In the genomic region with DNA sequence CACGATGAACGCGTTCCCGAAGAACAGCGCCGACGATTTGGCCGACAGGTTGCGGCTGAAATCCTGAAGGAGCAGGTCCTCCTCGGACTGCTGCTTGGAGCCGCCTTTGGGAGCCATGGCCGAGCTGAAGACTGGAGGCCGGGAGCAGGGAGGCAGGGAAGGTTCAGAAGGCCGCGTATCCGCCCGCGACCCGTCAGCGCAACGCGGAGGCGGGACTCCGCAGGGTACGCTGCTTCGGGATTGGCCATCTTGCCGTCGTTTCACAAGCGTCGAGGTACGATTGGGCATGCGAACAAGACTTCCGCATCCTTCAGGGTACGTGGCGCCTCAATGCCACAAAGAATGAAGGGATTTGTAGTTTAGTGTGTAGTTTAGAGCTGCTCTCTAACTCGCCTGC, we compare ENCODE assay signal across 8 mouse cellular contexts. TPM values are rescaled to one million over a fixed set of nuclear protein-coding genes. Genes with fewer than 3 reads are reported as not detected.
DNase-seq lines count a peak whose midpoint lies in the region; ATAC-seq and TF ChIP-seq lines count a peak whose summit lies in the region.

A gene (minus strand): TSS at position 203 of the 397 bp plus-strand sequence.

- H3K4me3 ChIP-seq in ES-Bruce4 (ENCODE audit: low read depth, low read length), result peak within 1 kb of the TSS; percentile 90
- H3K4me3 ChIP-seq in forebrain, embryonic 13.5 days, result peak within 1 kb of the TSS; percentile 82
- H3K4me3 ChIP-seq in liver, postnatal 0 days (ENCODE audit: low read depth, low read length), result peak within 1 kb of the TSS; percentile 81
- H3K4me3 ChIP-seq in neural tube, embryonic 14.5 days (ENCODE audit: low read depth, low read length), result peak within 1 kb of the TSS; percentile 85

- peak within 1 kb of the TSS; percentile 2; the same call in 1 of the 2 replicates for H3K27ac ChIP-seq in ES-Bruce4 (ENCODE audit: insufficient read depth, low read length)
- H3K27ac ChIP-seq in forebrain, embryonic 13.5 days, result peak within 1 kb of the TSS; percentile 68
- peak within 1 kb of the TSS; percentile 79 for H3K27ac ChIP-seq in liver, postnatal 0 days (ENCODE audit: low read depth)
- peak within 1 kb of the TSS; percentile 90 for H3K27ac ChIP-seq in neural tube, embryonic 14.5 days (ENCODE audit: low read depth, low read length)

- intact Hi-C loops in heart, postnatal 10 days (cut with DNase I), result no loop called here

- no peaks in the 10 kb centered on the region for H3K27me3 ChIP-seq in ES-Bruce4 (ENCODE audit: control insufficient read depth, insufficient read depth, low read length, poor library complexity, severe bottlenecking)
- no peaks in the 10 kb centered on the region for H3K27me3 ChIP-seq in forebrain, embryonic 13.5 days
- H3K27me3 ChIP-seq in liver, postnatal 0 days (ENCODE audit: insufficient read depth, low read length), result no peaks in the 10 kb centered on the region
- H3K27me3 ChIP-seq in neural tube, embryonic 14.5 days (ENCODE audit: control insufficient read depth, insufficient read depth, low read length), result no peaks in the 10 kb centered on the region

- peak within 1 kb of the TSS; percentile 80 for H3K4me2 ChIP-seq in forebrain, embryonic 13.5 days
- peak within 1 kb of the TSS; percentile 79 for H3K4me2 ChIP-seq in liver, postnatal 0 days (ENCODE audit: low read depth, low read length)
- peak within 1 kb of the TSS; percentile 85 for H3K4me2 ChIP-seq in neural tube, embryonic 14.5 days (ENCODE audit: low read depth, low read length)

- H3K4me1 ChIP-seq in ES-Bruce4 (ENCODE audit: control insufficient read depth, insufficient read depth, low read length), result no peaks in the 10 kb centered on the region
- peaks cover 13% of the 10 kb centered on the region for H3K4me1 ChIP-seq in forebrain, embryonic 13.5 days
- peaks cover 2% of the 10 kb centered on the region for H3K4me1 ChIP-seq in liver, postnatal 0 days (ENCODE audit: insufficient read depth)
- peaks cover 7% of the 10 kb centered on the region for H3K4me1 ChIP-seq in neural tube, embryonic 14.5 days (ENCODE audit: control insufficient read depth, insufficient read depth, low read length)

- no peak for TF ChIP-seq EP300 in ES-Bruce4 (IDR thresholded peaks at IDR 0.05; ENCODE audit: insufficient read depth, low read depth, low read length)
- TF ChIP-seq EP300 in liver, postnatal 0 days (IDR thresholded peaks at IDR 0.05; ENCODE audit: low read depth), result no peak

- no peak for TF ChIP-seq CTCF in ES-Bruce4 (IDR thresholded peaks at IDR 0.05; ENCODE audit: low read depth, low read length)
- no peak for TF ChIP-seq CTCF in liver, postnatal 0 days (IDR thresholded peaks at IDR 0.05; ENCODE audit: low read depth)

- H3K9ac ChIP-seq in ES-Bruce4 (ENCODE audit: low read depth, poor library complexity, severe bottlenecking), result peak within 1 kb of the TSS; percentile 80
- H3K9ac ChIP-seq in forebrain, embryonic 13.5 days, result peak within 1 kb of the TSS; percentile 91
- H3K9ac ChIP-seq in liver, postnatal 0 days (replicated peaks), result peak within 1 kb of the TSS; percentile 87
- peak within 1 kb of the TSS; percentile 86 for H3K9ac ChIP-seq in neural tube, embryonic 14.5 days (replicated peaks; ENCODE audit: low read depth, low read length)

- no peaks in the 10 kb centered on the region for H3K9me3 ChIP-seq in ES-Bruce4 (replicated peaks; ENCODE audit: control insufficient read depth, insufficient read depth, low read length, poor library complexity, severe bottlenecking)
- H3K9me3 ChIP-seq in forebrain, embryonic 13.5 days (replicated peaks), result no peaks in the 10 kb centered on the region
- H3K9me3 ChIP-seq in liver, postnatal 0 days (ENCODE audit: low read length), result no peaks in the 10 kb centered on the region
- no peaks in the 10 kb centered on the region for H3K9me3 ChIP-seq in neural tube, embryonic 14.5 days (ENCODE audit: control insufficient read depth, low read length)

- WGBS in forebrain, embryonic 13.5 days, result under 1% methylated on average over 36 of the region's 36 CpGs
- WGBS in large intestine, adult 2 months, result under 1% methylated on average over 36 of the region's 36 CpGs
- WGBS in liver, postnatal 0 days (ENCODE audit: insufficient replicate concordance), result under 1% methylated on average over 36 of the region's 36 CpGs
- WGBS in neural tube, embryonic 14.5 days, result under 1% methylated on average over 36 of the region's 36 CpGs

- TF ChIP-seq POLR2A in ES-Bruce4 (IDR thresholded peaks at IDR 0.05; ENCODE audit: insufficient read depth, low read length), result peak; percentile 52

- DNase-seq in heart, postnatal 10 days, result peak; percentile 97 to 99
- DNase-seq in large intestine, adult 2 months (ENCODE audit: low read depth, low spot score), result peak; percentile 88
- peak; percentile 94 for DNase-seq in liver, postnatal 0 days
- peak; percentile 95 for DNase-seq in testis, postnatal 10 days (ENCODE audit: low spot score)

- peaks cover 29% of the 10 kb centered on the region for H3K36me3 ChIP-seq in ES-Bruce4 (ENCODE audit: control insufficient read depth, insufficient read depth, low read length, poor library complexity, severe bottlenecking)
- peaks cover 25% of the 10 kb centered on the region for H3K36me3 ChIP-seq in forebrain, embryonic 13.5 days (ENCODE audit: poor library complexity, severe bottlenecking)
- peaks cover 16% of the 10 kb centered on the region for H3K36me3 ChIP-seq in liver, postnatal 0 days (replicated peaks; ENCODE audit: insufficient read depth, low read length)
- H3K36me3 ChIP-seq in neural tube, embryonic 14.5 days (ENCODE audit: control insufficient read depth, insufficient read depth, low read length), result peaks cover 17% of the 10 kb centered on the region; the same call in 1 of the 2 replicates

- peak; percentile 99 for ATAC-seq in cerebellum, adult (ENCODE audit: insufficient number of reproducible peaks, low FRiP score, low TSS enrichment)
- peak; percentile 100 for ATAC-seq in forebrain, embryonic 13.5 days
- peak; percentile 99 for ATAC-seq in liver, postnatal 0 days
- ATAC-seq in neural tube, embryonic 14.5 days (ENCODE audit: low read depth), result peak; percentile 100

RNA-seq across cellular contexts. Expression of the gene that starts here (rescaled TPM):
- polyA plus RNA-seq in ES-Bruce4 (2011; ENCODE audit: insufficient read depth, insufficient read length, low read depth, missing spikeins), result 219 and 237 TPM in 2 replicates
- polyA plus RNA-seq in forebrain, embryonic 13.5 days (2015; fragmentation: Nextera tagmentation; extraction: Ambion mirVana), result 161 and 175 TPM in 2 replicates
- total RNA-seq in heart, postnatal 10 days (2021), result 100 to 1,000 TPM; 158 TPM
- polyA plus RNA-seq in large intestine, adult 2 months (2012; rRNA removed), result 77.1 and 78.2 TPM in 2 replicates
- polyA plus RNA-seq in liver, postnatal 0 days (2015; fragmentation: Nextera tagmentation; extraction: Ambion mirVana), result 83.6 and 89.5 TPM in 2 replicates
- polyA plus RNA-seq in neural tube, embryonic 14.5 days (2014; fragmentation: Nextera tagmentation; extraction: Ambion mirVana), result 160 and 192 TPM in 2 replicates

Comparison
In these comparisons a context has a peak if more than half of its experiments do, and no peak if none do; other contexts are left out.
1. Peak in every context shown above with its lines: DNase-seq, ATAC-seq, H3K4me3 ChIP-seq and H3K27ac ChIP-seq.
2. H3K27ac ChIP-seq: peak in every context shown above with its lines; median percentile 90 in neural tube, embryonic 14.5 days; 79 in liver, postnatal 0 days; 68 in forebrain, embryonic 13.5 days; 2 in ES-Bruce4.